Mouse (Mus musculus): ENCODE results near the gene Bud13. TPM values are rescaled to one million over a fixed set of nuclear protein-coding genes. Genes with fewer than 3 reads are reported as not detected.

Bud13 gene
- total RNA-seq (2021) = 10 to 100 TPM in 1 of 2 experiments, 1 to 10 TPM in 1; 8.5 to 11.7 TPM
- long read RNA-seq, experiment 1, transcript Bud13-201 (10 exons, 2,539 nt) = major isoform, 8 of 13 reads
- long read RNA-seq, experiment 1, partial matches to known transcripts = 5 of 13 reads
- long read RNA-seq, experiment 1, other reads (novel, unspliced or antisense) = 0 of 13 reads
- long read RNA-seq, experiment 2, transcript Bud13-201 (10 exons, 2,539 nt) = major isoform, 5 of 6 reads
- long read RNA-seq, experiment 2, partial matches to known transcripts = 0 of 6 reads
- long read RNA-seq, experiment 2, other reads (novel, unspliced or antisense) = 1 of 6 reads

- DNase-seq = peak; percentile 95 to 96
Observed at GRCm38 (mm10) chr9:46282631-46283436, at the start of gene Bud13. TSS of gene Bud13 (plus strand) at chr9:46283008.

- peak; percentile 43 to 55 for DNase-seq
Observed at GRCm38 (mm10) chr9:46235196-46235595, 47.6 kb upstream of the Bud13 start.

- DNase-seq = no peak
Observed at GRCm38 (mm10) chr9:46235596-46235648, 47.4 kb upstream of the Bud13 start, which contains the start of gene Apoc3. TSS of gene Apoc3 (minus strand) at chr9:46235636.

- no peak for DNase-seq
Observed at GRCm38 (mm10) chr9:46235649-46236048, 47.2 kb upstream of the Bud13 start.

GRCm38 (mm10) chr9:46238850-46239249, 44.0 kb upstream of the Bud13 start:
- no peak for DNase-seq

GRCm38 (mm10) chr9:46240526-46241153, 42.2 kb upstream of the Bud13 start, which contains the start of gene Apoa4:
TSS of gene Apoa4 (plus strand) at chr9:46240696.
- DNase-seq = no peak

- no peak for DNase-seq
Observed at GRCm38 (mm10) chr9:46241818-46242217, 41.0 kb upstream of the Bud13 start.

GRCm38 (mm10) chr9:46243122-46243521, 39.7 kb upstream of the Bud13 start:
- no peak for DNase-seq

- no peak for DNase-seq
Observed at GRCm38 (mm10) chr9:46243584-46243983, 39.2 kb upstream of the Bud13 start.

GRCm38 (mm10) chr9:46246752-46247324, 36.0 kb upstream of the Bud13 start:
- peak; percentile 63 to 71 for DNase-seq

GRCm38 (mm10) chr9:46256177-46256576, 26.6 kb upstream of the Bud13 start:
- peak in 1 of 2 experiments; percentile 12 for DNase-seq

GRCm38 (mm10) chr9:46256658-46257385, 26.0 kb upstream of the Bud13 start:
- DNase-seq = peak; percentile 55 to 57

GRCm38 (mm10) chr9:46257546-46257945, 25.3 kb upstream of the Bud13 start:
- peak; percentile 17 to 33 for DNase-seq

GRCm38 (mm10) chr9:46259111-46259510, 23.7 kb upstream of the Bud13 start:
- no peak for DNase-seq

GRCm38 (mm10) chr9:46261131-46261530, 21.7 kb upstream of the Bud13 start:
- DNase-seq = peak; percentile 66

GRCm38 (mm10) chr9:46268343-46268873, 14.4 kb upstream of the Bud13 start, which contains the start of gene Apoa5:
TSS of gene Apoa5 (plus strand) at chr9:46268633.
- DNase-seq = peak in 1 of 2 experiments; percentile 7

- no peak for DNase-seq
Observed at GRCm38 (mm10) chr9:46269125-46269524, 13.7 kb upstream of the Bud13 start.

GRCm38 (mm10) chr9:46270782-46271181, 12.0 kb upstream of the Bud13 start:
- DNase-seq = no peak

- no peak for DNase-seq
Observed at GRCm38 (mm10) chr9:46272070-46272469, 10.7 kb upstream of the Bud13 start.

- peak; percentile 92 to 94 for DNase-seq
Observed at GRCm38 (mm10) chr9:46272677-46273454, 9.9 kb upstream of the Bud13 start, which contains the start of gene Zpr1. TSS of gene Zpr1 (plus strand) at chr9:46273064.

- peak in 1 of 2 experiments; percentile 36 for DNase-seq
Observed at GRCm38 (mm10) chr9:46274494-46274893, 8.3 kb upstream of the Bud13 start.

Measured in adrenal gland, postnatal 36 days (tissue).